Mouse (Mus musculus) liver, postnatal 0 days (tissue): ENCODE results near the gene Mgst2. TPM values are rescaled to one million over a fixed set of nuclear protein-coding genes. Genes with fewer than 3 reads are reported as not detected.
A peak's percentile ranks its signal among the peaks of the same experiment; 100 is the strongest.

ENCODE experiments used
- ATAC-seq: fragments of 200-750 bp; cut with Nextera tagmentation; 2 replicates; pipeline ENCODE4 v1.8.0; 2017; ENCODE audit warnings: mild to moderate bottlenecking, moderate library complexity
- DNase-seq: peaks from one replicate; pipeline ENCODE4 v3.0.0-alpha.2; 2016
- H3K27ac ChIP-seq: fragments of 300-500 bp; sonication (generic); 2 replicates; pipeline ENCODE4 v1.5.1; 2014; ENCODE audit warnings: antibody characterized with exemption, moderate library complexity, mild to moderate bottlenecking, low read depth
- H3K27me3 ChIP-seq: fragments of 300-500 bp; sonication (generic); 2 replicates; pipeline ENCODE4 v1.6.1; 2014; ENCODE audit warnings: low read length, control low read depth, mixed read lengths; ENCODE audit not compliant: insufficient read depth
- H3K36me3 ChIP-seq: fragments of 300-500 bp; sonication (generic); replicated peaks from 2 replicates; pipeline ENCODE4 v1.6.1; 2014; ENCODE audit warnings: mild to moderate bottlenecking, control low read depth, low read length, moderate library complexity, mixed read lengths; ENCODE audit not compliant: insufficient read depth
- H3K4me1 ChIP-seq: fragments of 300-500 bp; sonication (generic); 2 replicates; pipeline ENCODE4 v1.6.1; 2014; ENCODE audit warnings: antibody characterized with exemption, mild to moderate bottlenecking, control low read depth; ENCODE audit not compliant: insufficient read depth
- H3K4me2 ChIP-seq: fragments of 300-500 bp; sonication (generic); 2 replicates; pipeline ENCODE4 v1.6.1; 2014; ENCODE audit warnings: low read depth, mild to moderate bottlenecking, low read length, moderate library complexity, mixed read lengths
- H3K4me3 ChIP-seq: fragments of 300-500 bp; sonication (generic); 2 replicates; pipeline ENCODE4 v1.5.1; 2014; ENCODE audit warnings: low read depth, low read length
- H3K9ac ChIP-seq: fragments of 300-500 bp; sonication (generic); replicated peaks from 2 replicates; pipeline ENCODE4 v1.6.1; 2014; ENCODE audit warnings: mild to moderate bottlenecking, moderate library complexity
- H3K9me3 ChIP-seq: fragments of 300-500 bp; sonication (generic); 2 replicates; pipeline ENCODE4 v1.6.1; 2016; ENCODE audit warnings: mild to moderate bottlenecking, control low read depth, low read length, mixed read lengths
- CTCF ChIP-seq: sonication (generic); IDR thresholded peaks from 2 replicates; pipeline ENCODE4 v1.5.1; 2016; ENCODE audit warnings: antibody characterized with exemption, low read depth
- EP300 ChIP-seq: IDR thresholded peaks from 2 replicates; pipeline ENCODE4 v1.6.1; 2016; ENCODE audit warnings: antibody characterized with exemption, low read depth, mild to moderate bottlenecking
- WGBS: fragments of 180-500 bp; shearing (Covaris S2); extraction: QIAGEN DNeasy Blood & Tissue Kit; methylation state at CpG from one replicate; pipeline ENCODE4 v1.1.7; 2014; ENCODE audit not compliant: insufficient replicate concordance; 5-methylcytosine and 5-hydroxymethylcytosine counted together
- polyA plus RNA-seq: library from polyadenylated mRNA; unstranded; fragments of >200 nt; fragmentation: Nextera tagmentation; extraction: Ambion mirVana; gene quantifications from 2 replicates; pipeline ENCODE4 v1.2.1, GENCODE M21; 2015

The Mgst2 gene
- polyA plus RNA-seq, 1 experiment from 2014 or later: 36.8 TPM

DNA sequence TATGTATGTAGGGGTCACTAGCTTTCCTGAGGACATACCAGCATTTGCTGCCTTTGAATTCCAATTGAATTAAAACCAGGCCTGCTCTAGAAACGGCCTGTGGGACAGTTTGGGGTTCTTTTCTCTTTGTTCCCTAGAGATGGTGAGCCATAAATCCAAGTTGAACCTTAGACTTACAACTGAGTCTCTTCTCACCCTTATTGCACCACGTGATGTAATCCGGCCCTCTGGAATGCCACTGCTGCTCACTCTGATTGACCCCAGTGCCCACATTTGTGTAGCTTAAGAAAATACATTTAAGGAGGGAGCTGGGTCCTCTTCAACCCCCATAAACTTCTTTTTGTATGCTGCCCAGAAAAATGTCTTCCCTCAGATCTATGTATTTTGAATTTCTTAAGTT is 57.3 kb downstream of the Mgst2 start:
- no peak for ATAC-seq

DNA sequence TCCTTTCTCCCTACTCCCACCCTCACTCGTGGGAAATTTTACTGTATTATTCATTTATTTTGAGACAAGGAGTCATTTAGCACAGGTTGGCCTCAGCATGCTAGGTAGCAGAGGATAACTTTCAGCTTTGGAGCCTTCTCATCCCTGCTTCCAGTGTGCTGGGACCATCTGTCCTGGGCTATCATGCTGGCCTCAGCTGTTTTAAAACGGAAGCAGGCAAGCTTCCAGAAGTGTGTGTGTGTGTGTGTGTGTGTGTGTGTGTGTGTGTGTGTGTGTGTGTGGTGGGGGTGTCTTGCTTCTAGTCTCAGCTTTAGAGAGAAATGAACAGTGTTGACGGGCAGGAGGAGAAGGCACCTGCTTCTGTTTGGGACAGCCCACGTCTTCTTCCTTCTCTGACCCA is 57.7 kb downstream of the Mgst2 start:
- Histone ChIP-seq H3K4me2 (no peak overlapping the region), H3K4me1 (peaks cover 12% of the 10 kb centered on the region; the same call in 1 of the 2 replicates), H3K36me3 (no peaks in the 10 kb centered on the region), H3K4me3 (no peak overlapping the region), H3K27ac (no peak overlapping the region), H3K9ac (no peak overlapping the region), H3K27me3 (no peaks in the 10 kb centered on the region), H3K9me3 (no peaks in the 10 kb centered on the region)
- DNase-seq: no peak
- TF ChIP-seq CTCF (no peak), EP300 (no peak)
- WGBS: 62% methylated on average over 4 of the region's 4 CpGs
- ATAC-seq: no peak

More for the DNA sequence above, 57.3 kb downstream of the Mgst2 start:
- Histone ChIP-seq H3K4me2 (no peak overlapping the region), H3K9me3 (no peaks in the 10 kb centered on the region), H3K27me3 (no peaks in the 10 kb centered on the region), H3K4me3 (no peak overlapping the region), H3K9ac (no peak overlapping the region), H3K36me3 (no peaks in the 10 kb centered on the region), H3K27ac (no peak overlapping the region), H3K4me1 (peaks cover 14% of the 10 kb centered on the region; the same call in 1 of the 2 replicates)
- WGBS: 68% methylated on average over 3 of the region's 3 CpGs
- TF ChIP-seq CTCF (no peak), EP300 (no peak)
- no peak for DNase-seq

DNA sequence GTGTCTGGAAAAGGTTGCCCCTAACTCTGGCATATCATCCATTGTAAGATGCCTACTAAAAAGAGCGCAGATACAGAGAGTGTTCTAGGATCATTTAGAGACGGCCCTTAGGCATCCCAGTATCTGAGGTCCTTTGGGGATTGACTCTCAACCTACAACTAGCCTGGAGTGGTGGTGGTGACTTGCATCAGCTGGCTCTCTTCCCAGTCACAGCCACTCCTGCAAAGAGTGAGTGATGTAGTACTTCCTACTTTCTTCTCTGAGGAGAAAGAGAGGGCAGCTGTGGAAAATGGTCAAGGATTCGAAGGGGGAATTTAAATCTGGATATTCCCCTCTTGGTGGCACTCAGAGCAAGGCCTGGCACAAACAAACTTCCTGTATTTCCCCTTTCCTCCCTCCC is 59.2 kb downstream of the Mgst2 start:
- Histone ChIP-seq H3K9ac (no peak overlapping the region), H3K4me2 (no peak overlapping the region), H3K4me3 (no peak overlapping the region), H3K27ac (no peak overlapping the region), H3K27me3 (no peaks in the 10 kb centered on the region), H3K36me3 (no peaks in the 10 kb centered on the region), H3K9me3 (no peaks in the 10 kb centered on the region), H3K4me1 (peaks cover 4% of the 10 kb centered on the region; the same call in 1 of the 2 replicates)
- WGBS: 80% methylated on average over 3 of the region's 3 CpGs
- DNase-seq (no peak), ATAC-seq (no peak)
- TF ChIP-seq CTCF (no peak), EP300 (no peak)

DNA sequence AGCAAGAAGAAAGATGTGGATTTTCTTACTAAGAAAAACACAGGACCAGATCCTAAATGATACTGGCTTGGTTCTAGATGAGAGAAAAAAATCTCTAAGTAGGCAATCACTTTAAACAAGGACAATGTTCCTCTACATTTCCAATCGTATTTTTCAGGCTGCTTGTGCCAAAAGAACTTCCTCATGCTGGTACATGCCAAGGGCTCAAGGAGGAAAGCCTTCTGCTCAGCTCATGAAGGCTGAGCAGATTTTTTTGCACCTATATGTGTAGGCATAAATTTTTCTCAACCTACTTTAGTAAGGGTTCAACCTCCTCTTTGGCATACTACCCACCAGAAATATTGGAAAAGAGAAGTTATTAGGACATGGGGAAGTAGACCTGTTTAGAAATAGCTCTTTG is 59.8 kb downstream of the Mgst2 start:
- TF ChIP-seq EP300 (no peak), CTCF (no peak)
- no peak overlapping the region for H3K27ac ChIP-seq
- 48% methylated on average over 1 of the region's 1 CpGs for WGBS
- H3K27me3 ChIP-seq: no peaks in the 10 kb centered on the region
- DNase-seq (no peak), ATAC-seq (no peak)
- H3K36me3 ChIP-seq: no peaks in the 10 kb centered on the region
- no peaks in the 10 kb centered on the region for H3K9me3 ChIP-seq
- no peak overlapping the region for H3K4me3 ChIP-seq
- no peak overlapping the region for H3K4me2 ChIP-seq
- H3K9ac ChIP-seq: no peak overlapping the region
- H3K4me1 ChIP-seq: peaks cover 4% of the 10 kb centered on the region; the same call in 1 of the 2 replicates

DNA sequence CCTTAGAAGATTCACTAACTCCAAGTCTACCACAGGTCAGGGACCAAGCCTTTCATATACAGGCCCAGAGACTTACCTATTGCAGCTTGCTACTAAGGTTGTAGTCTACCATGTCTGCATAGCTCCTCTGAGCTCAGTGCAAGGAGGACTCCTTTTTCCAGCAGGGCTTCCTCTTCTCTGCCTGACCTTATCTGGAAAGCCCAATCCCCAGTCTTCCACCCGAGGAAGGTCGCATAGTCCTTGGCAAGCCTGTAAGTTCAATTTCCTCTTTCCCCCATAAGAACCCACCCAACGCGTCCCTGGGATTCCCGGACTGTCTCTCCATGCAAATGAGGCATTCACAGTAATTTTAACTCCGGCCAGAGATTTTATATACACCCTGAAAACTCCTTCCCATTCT is 66.1 kb downstream of the Mgst2 start:
- H3K36me3 ChIP-seq: no peaks in the 10 kb centered on the region
- TF ChIP-seq CTCF: no peak
- TF ChIP-seq EP300: no peak
- no peak overlapping the region for H3K9ac ChIP-seq
- H3K4me3 ChIP-seq: no peak overlapping the region
- peaks cover 27% of the 10 kb centered on the region for H3K4me1 ChIP-seq
- H3K4me2 ChIP-seq: no peak overlapping the region
- H3K27me3 ChIP-seq: no peaks in the 10 kb centered on the region
- WGBS: 42% methylated on average over 6 of the region's 6 CpGs
- DNase-seq (no peak), ATAC-seq (no peak)
- H3K9me3 ChIP-seq: no peaks in the 10 kb centered on the region
- H3K27ac ChIP-seq: no peak overlapping the region

DNA sequence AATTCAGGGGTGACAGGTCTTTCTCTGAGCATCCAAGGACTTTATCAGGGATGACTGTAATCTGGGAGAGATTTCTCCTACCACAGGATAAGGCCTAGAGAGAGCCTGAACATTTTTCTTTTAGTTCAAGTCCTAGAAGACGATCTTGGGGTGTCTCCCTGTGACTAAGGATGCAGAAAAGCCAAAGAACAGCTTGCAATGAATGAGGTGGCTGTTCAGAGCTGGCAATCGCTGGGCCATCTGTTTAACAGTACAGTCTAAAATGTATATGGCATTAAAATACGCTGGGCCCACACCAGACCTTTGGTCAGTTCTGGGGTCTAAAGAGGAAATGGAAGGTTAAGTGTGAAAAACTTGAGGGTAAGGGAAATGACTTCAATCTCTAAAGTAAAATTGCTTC is 67.3 kb downstream of the Mgst2 start:
- Histone ChIP-seq H3K36me3 (no peaks in the 10 kb centered on the region), H3K4me3 (no peak overlapping the region), H3K9ac (no peak overlapping the region; the same call in 1 of the 2 replicates), H3K4me2 (no peak overlapping the region; the same call in 1 of the 2 replicates), H3K9me3 (no peaks in the 10 kb centered on the region), H3K27ac (peak overlapping the region; percentile 87), H3K27me3 (no peaks in the 10 kb centered on the region), H3K4me1 (peaks cover 30% of the 10 kb centered on the region)
- ATAC-seq (no peak), DNase-seq (no peak)
- TF ChIP-seq EP300 (no peak), CTCF (no peak)
- 39% methylated on average over 3 of the region's 3 CpGs for WGBS

DNA sequence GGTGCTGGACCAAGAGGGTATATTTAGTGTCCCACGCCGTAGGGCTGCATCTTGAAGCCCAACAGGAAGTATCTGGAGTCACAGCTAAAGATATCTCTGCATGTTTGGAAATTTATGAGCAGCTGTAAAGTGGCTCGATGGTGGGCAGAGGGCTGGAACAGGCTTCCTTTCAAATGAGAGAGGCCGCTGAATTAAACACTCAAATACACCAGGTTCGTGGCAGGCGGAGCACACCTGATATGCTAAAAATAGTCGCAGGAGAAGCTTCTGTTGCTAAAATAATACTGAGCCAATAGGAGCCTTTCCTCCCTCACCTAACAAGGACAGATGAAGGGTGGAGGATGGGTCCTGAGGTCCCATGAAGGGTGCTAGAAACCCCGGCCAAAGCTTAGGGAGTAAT is 67.8 kb downstream of the Mgst2 start:
- WGBS: 15% methylated on average over 8 of the region's 8 CpGs
- no peaks in the 10 kb centered on the region for H3K9me3 ChIP-seq
- peak overlapping the region; percentile 54 for H3K4me2 ChIP-seq
- DNase-seq (no peak), ATAC-seq (peak; percentile 47)
- peak overlapping the region; percentile 13; the same call in 1 of the 2 replicates for H3K9ac ChIP-seq
- TF ChIP-seq EP300 (no peak), CTCF (no peak)
- H3K27me3 ChIP-seq: no peaks in the 10 kb centered on the region
- H3K27ac ChIP-seq: peak overlapping the region; percentile 87
- H3K36me3 ChIP-seq: no peaks in the 10 kb centered on the region
- H3K4me1 ChIP-seq: peaks cover 35% of the 10 kb centered on the region
- H3K4me3 ChIP-seq: no peak overlapping the region
